Mouse (Mus musculus) cerebellum, adult 2 months (tissue): ENCODE measurements at regions not wholly inside any gene's neighbourhood (a gene's known extent, or its start where the extent isn't known, plus 50 kb on each side); places are given as distances from the start of the nearest gene placed in this dataset.

Source experiments
- CTCF ChIP-seq: fragments of 200-500 bp; IDR thresholded peaks from 2 replicates; pipeline ENCODE4 v1.5.1; 2011; ENCODE audit warnings: low read depth, mild to moderate bottlenecking, control low read depth, low read length, moderate library complexity, borderline replicate concordance; ENCODE audit not compliant: insufficient read depth
- POLR2A ChIP-seq: fragments of 200-500 bp; IDR thresholded peaks from 2 replicates; pipeline ENCODE4 v1.6.1; 2011; ENCODE audit warnings: low read length, control low read depth, borderline replicate concordance; ENCODE audit not compliant: insufficient read depth

DNA sequence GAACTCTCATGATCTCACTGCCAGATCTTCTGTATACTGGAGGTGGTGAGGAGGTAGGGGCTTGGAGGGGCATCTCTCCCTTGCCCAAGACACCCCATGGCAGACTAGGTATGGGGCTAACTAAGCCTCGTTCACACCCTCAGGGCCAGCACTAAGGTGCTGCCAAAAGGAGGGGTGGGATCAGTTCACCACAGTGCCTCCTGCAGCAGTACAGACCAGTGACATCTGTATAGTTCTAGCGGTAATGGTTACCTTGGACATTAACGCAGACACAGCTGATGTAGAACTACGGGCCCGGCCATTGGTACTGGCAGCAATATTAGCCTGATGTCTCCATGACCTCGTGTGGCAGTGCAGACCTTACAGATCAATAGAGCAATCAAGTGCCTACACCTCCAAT, 196.0 kb upstream of the Cdh9 start:
- TF ChIP-seq POLR2A, result no peak
- no peak for TF ChIP-seq CTCF
